Mouse (Mus musculus) thymus, adult 2 months (tissue): ENCODE measurements around the gene Rnd3.

Source experiments
- CTCF ChIP-seq: fragments of 200-500 bp; IDR thresholded peaks from 2 replicates; pipeline ENCODE4 v1.5.1; 2012; ENCODE audit warnings: mild to moderate bottlenecking, control low read depth, low read length, moderate library complexity, borderline replicate concordance; ENCODE audit not compliant: control insufficient read depth, poor library complexity, insufficient read depth; ENCODE audit errors: extremely low read depth
- POLR2A ChIP-seq: fragments of 200-500 bp; IDR thresholded peaks from 2 replicates; pipeline ENCODE4 v1.6.1; 2012; ENCODE audit warnings: mild to moderate bottlenecking, low read length, control low read depth, moderate library complexity; ENCODE audit not compliant: control insufficient read depth, poor library complexity, insufficient read depth; ENCODE audit errors: extremely low read depth

GRCm38 (mm10) chr2:51146871-51147317 is 2.0 kb downstream of the Rnd3 start:
- TF ChIP-seq CTCF (no peak), POLR2A (no peak)
